Mouse (Mus musculus) heart, postnatal 0 days (tissue): ENCODE results near the gene Krt5.

Experiments
- CTCF ChIP-seq: IDR thresholded peaks from 2 replicates; pipeline ENCODE4 v1.5.1; 2016; ENCODE audit warnings: antibody characterized with exemption, control low read depth, low read depth
- EP300 ChIP-seq: IDR thresholded peaks from 2 replicates; pipeline ENCODE4 v1.6.1; 2016; ENCODE audit warnings: antibody characterized with exemption, low read depth

DNA sequence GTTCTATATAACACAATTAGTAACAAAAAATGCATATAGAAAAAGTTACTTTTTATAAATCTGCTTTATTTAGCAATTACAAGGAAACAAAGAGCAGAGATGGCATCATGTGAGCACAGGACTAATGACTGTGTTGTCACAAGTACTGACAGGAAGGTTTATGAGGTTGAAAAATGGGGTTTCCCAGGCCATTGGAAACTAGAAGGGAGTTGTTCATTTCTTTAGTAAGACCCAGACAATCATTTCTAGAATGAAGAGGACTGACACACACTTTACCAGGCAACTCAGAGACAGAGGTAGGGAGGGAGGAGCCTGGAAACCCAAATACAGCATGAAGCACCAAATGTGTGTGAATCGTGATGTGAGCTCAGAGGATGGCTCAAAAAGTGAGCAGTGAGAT is 36.7 kb downstream of the Krt5 start:
- TF ChIP-seq CTCF = no peak
- TF ChIP-seq EP300 = no peak
